Mouse (Mus musculus) forebrain, embryonic 12.5 days (tissue): Measurements from ENCODE around the gene Notch4. TPM values are rescaled to one million over a fixed set of nuclear protein-coding genes. Genes with fewer than 3 reads are reported as not detected.

Experiments
- ATAC-seq: fragments of 200-750 bp; cut with Nextera tagmentation; 2 replicates; pipeline ENCODE4 v1.8.0; 2017; ENCODE audit warnings: moderate TSS enrichment; ENCODE audit not compliant: low FRiP score
- H3K27ac ChIP-seq: fragments of 300-500 bp; sonication (generic); 2 replicates; pipeline ENCODE4 v1.5.1; 2016; ENCODE audit warnings: mild to moderate bottlenecking
- H3K27me3 ChIP-seq: fragments of 300-500 bp; sonication (generic); 2 replicates; pipeline ENCODE4 v1.6.1; 2016; ENCODE audit warnings: mild to moderate bottlenecking
- H3K36me3 ChIP-seq: fragments of 300-500 bp; sonication (generic); replicated peaks from 2 replicates; pipeline ENCODE4 v1.6.1; 2016; ENCODE audit warnings: mild to moderate bottlenecking
- H3K4me1 ChIP-seq: fragments of 300-500 bp; sonication (generic); 2 replicates; pipeline ENCODE4 v1.6.1; 2016
- H3K4me2 ChIP-seq: fragments of 300-500 bp; sonication (generic); 2 replicates; pipeline ENCODE4 v1.6.1; 2016; ENCODE audit warnings: mild to moderate bottlenecking, moderate library complexity
- H3K4me3 ChIP-seq: fragments of 300-500 bp; sonication (generic); replicated peaks from 2 replicates; pipeline ENCODE4 v1.5.1; 2016; ENCODE audit warnings: mild to moderate bottlenecking
- H3K9ac ChIP-seq: fragments of 300-500 bp; sonication (generic); 2 replicates; pipeline ENCODE4 v1.6.1; 2016; ENCODE audit warnings: mild to moderate bottlenecking
- H3K9me3 ChIP-seq: fragments of 300-500 bp; sonication (generic); 2 replicates; pipeline ENCODE4 v1.6.1; 2016
- WGBS: fragments of 180-500 bp; shearing (Covaris S2); methylation state at CpG from one replicate; pipeline ENCODE4 v1.1.7; 2016; 5-methylcytosine and 5-hydroxymethylcytosine counted together
- polyA plus RNA-seq: library from polyadenylated mRNA; unstranded; fragments of >200 nt; fragmentation: Nextera tagmentation; extraction: Ambion mirVana; gene quantifications from 2 replicates; pipeline ENCODE4 v1.2.1, GENCODE M21; 2016

Notch4 gene
- polyA plus RNA-seq, 1 experiment from 2014 or later: 9.5 TPM

- Histone ChIP-seq H3K36me3 (peaks cover under 1% of the 10 kb centered on the region; the same call in 1 of the 2 replicates), H3K4me2 (no peak overlapping the region), H3K4me3 (no peak overlapping the region), H3K9me3 (no peaks in the 10 kb centered on the region), H3K27ac (0 out of 2 replicates have a peak overlapping the region, but pooled peaks have one; percentile 37), H3K27me3 (no peaks in the 10 kb centered on the region), H3K9ac (no peak overlapping the region), H3K4me1 (peaks cover 63% of the 10 kb centered on the region)
- WGBS: 57% methylated on average over 7 of the region's 7 CpGs
- ATAC-seq: no peak
Observed at GRCm38 (mm10) chr17:34589206-34589605, 25.1 kb downstream of the Notch4 start.

DNA sequence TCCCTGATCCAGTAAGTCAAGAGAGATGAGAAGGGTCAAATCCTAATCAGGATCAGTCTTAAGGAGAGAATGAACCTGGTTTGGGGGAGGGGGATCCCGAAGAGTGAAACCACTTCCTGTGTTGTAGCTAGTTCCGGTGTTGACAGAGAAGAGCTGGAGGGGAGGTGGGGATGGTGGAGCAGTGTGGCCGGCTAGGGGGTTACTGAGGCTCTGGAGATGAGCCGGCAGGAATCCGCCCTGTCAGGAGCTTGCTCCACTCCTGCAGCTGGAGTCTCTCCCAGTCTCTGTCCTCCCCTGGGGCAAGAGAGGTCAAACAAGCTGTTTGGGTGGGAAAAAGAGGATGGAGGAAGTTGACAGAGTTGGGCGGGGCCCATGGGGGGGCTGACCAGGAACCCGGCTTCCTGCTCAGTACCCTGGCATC is 25.6 kb downstream of the Notch4 start, which contains the start of gene Gpsm3:
Gene Gpsm3, plus strand, starts transcription at position 126 of the 421 bp plus-strand sequence.
- H3K4me2 ChIP-seq: peak within 1 kb of the TSS; percentile 94
- no peak within 1 kb of the TSS for H3K4me3 ChIP-seq
- no peak within 1 kb of the TSS for H3K9ac ChIP-seq

DNA sequence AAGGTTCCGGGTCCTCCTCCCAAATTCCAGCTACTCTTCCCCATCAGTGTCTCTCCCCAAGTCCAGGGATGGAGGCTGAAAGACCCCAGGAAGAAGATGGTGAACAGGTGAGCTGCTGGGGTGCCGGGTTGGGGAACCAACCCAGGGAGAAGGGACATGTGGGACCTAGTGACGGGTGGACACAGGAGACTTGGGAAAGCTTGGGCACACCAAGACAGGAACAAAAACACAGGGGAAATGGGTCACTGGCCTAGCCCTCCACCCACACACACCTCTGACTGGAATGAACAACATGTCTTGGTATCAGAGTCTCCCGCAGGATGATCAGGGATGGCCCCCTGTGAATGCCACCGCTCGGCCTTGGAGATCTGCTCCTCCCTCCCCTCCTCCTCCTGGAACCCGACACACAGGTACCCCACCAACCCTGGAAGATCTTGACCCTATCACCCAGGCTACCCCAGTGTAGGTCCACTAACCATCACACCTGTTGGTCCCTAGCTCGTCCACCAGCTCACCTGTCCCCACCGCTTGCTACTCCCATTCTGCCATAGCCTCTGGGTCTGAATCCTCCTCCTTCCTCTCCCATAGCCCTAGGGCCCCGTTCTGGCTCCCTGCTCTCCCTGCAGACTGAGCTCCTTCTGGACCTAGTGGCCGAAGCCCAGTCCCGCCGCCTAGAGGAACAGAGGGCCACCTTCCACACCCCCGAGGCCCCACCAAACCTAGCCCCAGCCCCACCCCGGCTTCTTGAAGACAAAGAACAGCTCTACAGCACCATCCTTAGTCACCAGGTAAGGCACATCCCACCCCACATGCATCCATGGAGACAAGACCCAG is 26.3 kb downstream of the Notch4 start:
- H3K4me3 ChIP-seq: no peak overlapping the region
- peak overlapping the region; percentile 94 for H3K4me2 ChIP-seq
- peaks cover 12% of the 10 kb centered on the region for H3K36me3 ChIP-seq
- peaks cover 74% of the 10 kb centered on the region for H3K4me1 ChIP-seq
- WGBS: 67% methylated on average over 15 of the region's 15 CpGs
- no peak overlapping the region for H3K9ac ChIP-seq
- H3K9me3 ChIP-seq: no peaks in the 10 kb centered on the region
- peak overlapping the region; percentile 100 for H3K27ac ChIP-seq
- ATAC-seq: no peak
- no peaks in the 10 kb centered on the region for H3K27me3 ChIP-seq

More for the DNA sequence above, 25.6 kb downstream of the Notch4 start, which contains the start of gene Gpsm3:
- WGBS: 43% methylated on average over 7 of the region's 7 CpGs
- ATAC-seq: no peak
- Histone ChIP-seq H3K9me3 (no peaks in the 10 kb centered on the region), H3K27me3 (no peaks in the 10 kb centered on the region), H3K4me1 (peaks cover 68% of the 10 kb centered on the region), H3K36me3 (peaks cover 5% of the 10 kb centered on the region), H3K27ac (peak within 1 kb of the TSS; percentile 100)

- no peaks in the 10 kb centered on the region for H3K9me3 ChIP-seq
- ATAC-seq: peak; percentile 18
- no peaks in the 10 kb centered on the region for H3K27me3 ChIP-seq
- 1% methylated on average over 21 of the region's 21 CpGs for WGBS
- H3K36me3 ChIP-seq: peaks cover 22% of the 10 kb centered on the region
- peak within 1 kb of the TSS; percentile 94 for H3K4me2 ChIP-seq
- peak within 1 kb of the TSS; percentile 86 for H3K4me3 ChIP-seq
- peak within 1 kb of the TSS; percentile 100 for H3K27ac ChIP-seq
- peak within 1 kb of the TSS; percentile 100 for H3K9ac ChIP-seq
- peaks cover 74% of the 10 kb centered on the region for H3K4me1 ChIP-seq
Observed at GRCm38 (mm10) chr17:34591029-34591993, 27.2 kb downstream of the Notch4 start, which contains the start of gene Pbx2. Pbx2 (plus strand) TSS chr17:34591266.

DNA sequence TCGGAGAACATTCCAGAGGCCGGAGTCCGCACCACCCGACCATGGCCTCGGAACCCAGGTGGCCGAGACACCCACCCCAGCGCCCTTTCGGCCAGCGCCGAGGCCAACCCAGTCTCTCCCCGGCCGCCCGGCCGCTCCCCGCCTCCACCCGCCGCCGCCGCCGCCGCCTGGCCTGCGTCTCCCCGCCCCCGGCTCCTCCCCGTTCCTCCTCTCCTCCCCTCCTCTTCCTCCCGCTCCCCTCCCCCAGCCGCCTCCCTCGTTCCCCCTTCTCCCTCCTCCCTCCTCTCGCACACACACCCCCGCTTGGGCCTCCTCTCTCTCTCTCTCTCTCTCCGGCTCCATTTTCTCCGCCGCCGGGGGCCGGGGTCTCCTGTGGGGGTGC is 27.9 kb downstream of the Notch4 start:
- WGBS: under 1% methylated on average over 26 of the region's 35 CpGs
- peaks cover 27% of the 10 kb centered on the region for H3K36me3 ChIP-seq
- H3K4me3 ChIP-seq: peak overlapping the region; percentile 86
- peak overlapping the region; percentile 100 for H3K9ac ChIP-seq
- H3K4me2 ChIP-seq: peak overlapping the region; percentile 94
- no peaks in the 10 kb centered on the region for H3K27me3 ChIP-seq
- peaks cover 76% of the 10 kb centered on the region for H3K4me1 ChIP-seq
- peak overlapping the region; percentile 100 for H3K27ac ChIP-seq
- ATAC-seq: peak; percentile 40
- no peaks in the 10 kb centered on the region for H3K9me3 ChIP-seq

DNA sequence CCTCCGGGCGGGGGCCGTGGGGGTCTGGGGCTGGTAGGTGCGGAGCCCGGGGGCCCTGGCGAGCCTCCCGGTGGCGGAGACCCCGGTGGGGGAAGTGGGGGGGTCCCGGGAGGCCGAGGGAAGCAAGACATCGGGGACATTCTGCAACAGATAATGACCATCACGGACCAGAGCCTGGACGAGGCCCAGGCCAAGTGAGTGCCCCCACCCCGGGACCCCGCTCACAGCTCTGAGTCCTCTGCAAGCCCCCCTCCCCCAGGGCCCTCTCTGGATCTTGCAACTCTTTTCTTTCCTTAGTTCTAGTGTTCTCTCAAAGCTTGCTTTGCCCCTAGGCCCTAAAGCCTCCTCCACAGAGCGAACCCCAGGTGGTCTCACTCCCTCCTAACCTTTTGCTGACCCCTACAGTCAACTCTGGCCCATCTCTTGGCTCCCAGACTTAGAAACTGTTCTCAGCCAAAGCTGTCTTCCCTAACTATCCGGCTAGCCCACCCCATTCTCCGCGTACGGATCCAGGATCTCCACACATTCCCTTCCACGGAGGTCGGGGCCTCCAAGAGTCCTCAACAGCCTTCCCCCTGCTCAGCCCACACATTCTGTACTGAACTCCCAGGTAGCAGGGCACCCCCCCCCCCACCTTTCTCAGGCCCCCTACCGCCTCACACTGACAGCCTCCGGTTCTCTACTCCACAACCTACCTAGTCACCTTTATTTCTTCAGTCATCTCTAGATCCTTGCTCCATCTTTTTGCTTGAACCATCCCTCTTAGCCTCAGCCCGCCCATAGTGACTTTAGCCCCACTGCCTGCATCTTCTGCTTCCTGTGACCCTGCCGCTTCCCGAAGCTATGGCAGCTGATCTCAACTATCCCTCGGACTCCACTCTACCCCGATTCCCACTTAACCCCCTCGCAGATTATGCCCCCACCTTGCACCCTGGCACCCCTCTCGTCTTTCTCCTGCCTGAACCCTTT is 28.8 kb downstream of the Notch4 start:
- ATAC-seq: peak; percentile 22
- H3K4me2 ChIP-seq: peak overlapping the region; percentile 94
- no peaks in the 10 kb centered on the region for H3K27me3 ChIP-seq
- peaks cover 27% of the 10 kb centered on the region for H3K36me3 ChIP-seq
- H3K9ac ChIP-seq: peak overlapping the region; percentile 100
- no peaks in the 10 kb centered on the region for H3K9me3 ChIP-seq
- H3K4me3 ChIP-seq: peak overlapping the region; percentile 86
- H3K4me1 ChIP-seq: peaks cover 81% of the 10 kb centered on the region
- H3K27ac ChIP-seq: peak overlapping the region; percentile 100
- 2% methylated on average over 26 of the region's 32 CpGs for WGBS

- Histone ChIP-seq H3K4me3 (peak overlapping the region; percentile 86), H3K27me3 (no peaks in the 10 kb centered on the region), H3K4me1 (peaks cover 76% of the 10 kb centered on the region), H3K4me2 (peak overlapping the region; percentile 94), H3K36me3 (peaks cover 27% of the 10 kb centered on the region), H3K9ac (peak overlapping the region; percentile 100), H3K27ac (peak overlapping the region; percentile 100), H3K9me3 (no peaks in the 10 kb centered on the region)
- 55% methylated on average over 34 of the region's 34 CpGs for WGBS
- no peak for ATAC-seq
Observed at GRCm38 (mm10) chr17:34593752-34594525, 29.9 kb downstream of the Notch4 start.

DNA sequence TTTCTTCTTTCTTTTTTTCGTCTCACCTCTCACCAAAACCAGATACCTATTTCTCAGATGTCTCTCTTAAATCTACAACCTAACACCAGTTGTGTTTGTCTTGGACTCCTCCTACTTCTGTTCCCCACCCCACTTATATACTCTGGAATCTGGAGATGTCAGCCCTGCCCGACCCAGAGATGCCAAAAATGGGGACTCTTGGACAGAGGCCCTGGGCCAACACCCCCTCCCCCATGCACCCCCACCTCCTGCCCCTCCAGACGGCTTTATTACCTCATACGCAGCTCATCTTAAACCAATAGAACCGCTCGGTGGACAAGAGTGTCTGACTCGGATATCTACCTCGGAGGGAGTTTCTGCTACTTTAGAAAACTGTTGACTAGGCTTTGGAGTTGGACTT is 32.0 kb downstream of the Notch4 start:
- Histone ChIP-seq H3K27ac (no peak overlapping the region), H3K9ac (no peak overlapping the region), H3K4me1 (peaks cover 55% of the 10 kb centered on the region), H3K9me3 (no peaks in the 10 kb centered on the region), H3K4me3 (no peak overlapping the region), H3K27me3 (no peaks in the 10 kb centered on the region), H3K4me2 (no peak overlapping the region), H3K36me3 (peaks cover 39% of the 10 kb centered on the region)
- ATAC-seq: no peak
- WGBS: 82% methylated on average over 8 of the region's 8 CpGs

GRCm38 (mm10) chr17:34597566-34598095 is 33.6 kb downstream of the Notch4 start, which contains the start of gene Ager:
Ager (plus strand) TSS chr17:34597862.
- no peak within 1 kb of the TSS for H3K27ac ChIP-seq
- peak within 1 kb of the TSS; percentile 36 for H3K9ac ChIP-seq
- peaks cover 49% of the 10 kb centered on the region for H3K36me3 ChIP-seq

DNA sequence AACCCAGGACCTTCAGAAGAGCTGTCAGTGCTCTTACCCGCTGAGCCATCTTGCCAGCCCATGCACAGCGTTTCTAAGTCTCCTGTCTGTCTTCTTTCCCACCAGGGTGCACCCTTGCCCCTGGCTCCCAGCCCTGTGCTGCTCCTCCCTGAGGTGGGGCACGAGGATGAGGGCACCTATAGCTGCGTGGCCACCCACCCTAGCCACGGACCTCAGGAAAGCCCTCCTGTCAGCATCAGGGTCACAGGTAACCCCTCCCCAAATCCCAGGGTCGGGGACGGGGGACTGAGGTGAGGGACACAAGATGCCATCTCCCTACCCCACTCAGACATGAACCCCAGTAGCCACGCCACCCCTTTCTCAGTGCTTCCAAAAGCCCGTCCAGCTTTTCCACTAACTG is 35.8 kb downstream of the Notch4 start:
- no peak for ATAC-seq
- Histone ChIP-seq H3K9me3 (no peaks in the 10 kb centered on the region), H3K27me3 (no peaks in the 10 kb centered on the region), H3K36me3 (peaks cover 42% of the 10 kb centered on the region), H3K4me3 (no peak overlapping the region), H3K9ac (no peak overlapping the region), H3K4me2 (no peak overlapping the region), H3K4me1 (peaks cover 49% of the 10 kb centered on the region), H3K27ac (no peak overlapping the region)
- 73% methylated on average over 9 of the region's 9 CpGs for WGBS

More at GRCm38 (mm10) chr17:34597566-34598095, 33.6 kb downstream of the Notch4 start, which contains the start of gene Ager:
- ATAC-seq: no peak
- Histone ChIP-seq H3K9me3 (no peaks in the 10 kb centered on the region), H3K4me3 (0 out of 2 replicates have a peak within 1 kb of the TSS, but pooled peaks have one; percentile 2), H3K4me1 (peaks cover 60% of the 10 kb centered on the region), H3K27me3 (no peaks in the 10 kb centered on the region), H3K4me2 (no peak within 1 kb of the TSS)
- 24% methylated on average over 6 of the region's 6 CpGs for WGBS
